Mouse (Mus musculus) lung, embryonic 16.5 days (tissue): ENCODE measurements around the gene Hexa. TPM values are rescaled to one million over a fixed set of nuclear protein-coding genes. Genes with fewer than 3 reads are reported as not detected.

Experiments
- ATAC-seq: fragments of 200-750 bp; cut with Nextera tagmentation; 2 replicates; pipeline ENCODE4 v1.8.0; 2017; ENCODE audit warnings: low read depth, mild to moderate bottlenecking, moderate library complexity
- H3K27ac ChIP-seq: fragments of 300-500 bp; sonication (generic); 2 replicates; pipeline ENCODE4 v1.5.1; 2014; ENCODE audit warnings: mild to moderate bottlenecking, control low read depth, low read length
- H3K27me3 ChIP-seq: fragments of 300-500 bp; sonication (generic); 2 replicates; pipeline ENCODE4 v1.6.1; 2014; ENCODE audit warnings: low read depth, low read length, mixed read lengths; ENCODE audit not compliant: control insufficient read depth, insufficient read depth
- H3K36me3 ChIP-seq: fragments of 300-500 bp; sonication (generic); 2 replicates; pipeline ENCODE4 v1.6.1; 2014; ENCODE audit warnings: low read length; ENCODE audit not compliant: control insufficient read depth, insufficient read depth
- H3K4me1 ChIP-seq: fragments of 300-500 bp; sonication (generic); replicated peaks from 2 replicates; pipeline ENCODE4 v1.6.1; 2014; ENCODE audit warnings: low read length, mixed read lengths; ENCODE audit not compliant: control insufficient read depth, insufficient read depth
- H3K4me2 ChIP-seq: fragments of 300-500 bp; sonication (generic); 2 replicates; pipeline ENCODE4 v1.6.1; 2014; ENCODE audit warnings: low read depth, low read length, control low read depth
- H3K4me3 ChIP-seq: fragments of 300-500 bp; sonication (generic); 2 replicates; pipeline ENCODE4 v1.5.1; 2014; ENCODE audit warnings: mild to moderate bottlenecking, low read length, control low read depth
- H3K9ac ChIP-seq: fragments of 300-500 bp; sonication (generic); 2 replicates; pipeline ENCODE4 v1.6.1; 2014; ENCODE audit warnings: low read length, control low read depth
- H3K9me3 ChIP-seq: fragments of 300-500 bp; sonication (generic); 2 replicates; pipeline ENCODE4 v1.6.1; 2016; ENCODE audit warnings: low read length; ENCODE audit not compliant: control insufficient read depth
- WGBS: fragments of 180-500 bp; shearing (Covaris S2); extraction: QIAGEN DNeasy Blood & Tissue Kit; methylation state at CpG from one replicate; pipeline ENCODE4 v1.1.7; 2014; 5-methylcytosine and 5-hydroxymethylcytosine counted together
- polyA plus RNA-seq: library from polyadenylated mRNA; unstranded; fragments of >200 nt; fragmentation: Nextera tagmentation; extraction: Ambion mirVana; gene quantifications from 2 replicates; pipeline ENCODE4 v1.2.1, GENCODE M21; 2015

The Hexa gene
- 69.3 and 72.7 TPM in 2 replicates for polyA plus RNA-seq

- WGBS = under 1% methylated on average over 55 of the region's 55 CpGs
- H3K27ac ChIP-seq = peak within 1 kb of the TSS; percentile 31; the same call in 1 of the 2 replicates
Observed at GRCm38 (mm10) chr9:59539441-59540137, at the start of gene Hexa, which contains the start of gene Tmem202. Hexa (plus strand) TSS chr9:59539540. Tmem202 (minus strand) TSS chr9:59539847.

GRCm38 (mm10) chr9:59508146-59508545 is 31.2 kb upstream of the Hexa start:
- WGBS = 41% methylated on average over 1 of the region's 1 CpGs
- H3K9ac ChIP-seq = no peak overlapping the region
- no peak overlapping the region for H3K4me3 ChIP-seq
- H3K4me2 ChIP-seq = no peak overlapping the region
- no peaks in the 10 kb centered on the region for H3K9me3 ChIP-seq
- H3K27me3 ChIP-seq = no peaks in the 10 kb centered on the region
- ATAC-seq = no peak
- H3K4me1 ChIP-seq = no peaks in the 10 kb centered on the region
- no peak overlapping the region for H3K27ac ChIP-seq
- no peaks in the 10 kb centered on the region for H3K36me3 ChIP-seq

More at GRCm38 (mm10) chr9:59539441-59540137, at the start of gene Hexa, which contains the start of gene Tmem202:
- ATAC-seq = peak; percentile 96
- Histone ChIP-seq H3K4me3 (peak within 1 kb of the TSS; percentile 80), H3K9ac (peak within 1 kb of the TSS; percentile 83), H3K27me3 (no peaks in the 10 kb centered on the region), H3K4me1 (peaks cover 17% of the 10 kb centered on the region), H3K9me3 (no peaks in the 10 kb centered on the region), H3K36me3 (no peaks in the 10 kb centered on the region), H3K4me2 (peak within 1 kb of the TSS; percentile 95)

GRCm38 (mm10) chr9:59512381-59512780 is 27.0 kb upstream of the Hexa start:
- no peaks in the 10 kb centered on the region for H3K27me3 ChIP-seq
- H3K9me3 ChIP-seq = no peaks in the 10 kb centered on the region
- H3K4me2 ChIP-seq = no peak overlapping the region
- H3K36me3 ChIP-seq = no peaks in the 10 kb centered on the region
- no peaks in the 10 kb centered on the region for H3K4me1 ChIP-seq
- no peak for ATAC-seq
- H3K4me3 ChIP-seq = no peak overlapping the region
- H3K27ac ChIP-seq = no peak overlapping the region
- H3K9ac ChIP-seq = no peak overlapping the region
- 29% methylated on average over 4 of the region's 4 CpGs for WGBS

- no peaks in the 10 kb centered on the region for H3K4me1 ChIP-seq
- H3K36me3 ChIP-seq = no peaks in the 10 kb centered on the region
- no peak overlapping the region for H3K27ac ChIP-seq
- H3K27me3 ChIP-seq = no peaks in the 10 kb centered on the region
- WGBS = 27% methylated on average over 3 of the region's 3 CpGs
- no peak overlapping the region for H3K9ac ChIP-seq
- H3K4me2 ChIP-seq = no peak overlapping the region
- H3K9me3 ChIP-seq = no peaks in the 10 kb centered on the region
- ATAC-seq = no peak
- no peak overlapping the region for H3K4me3 ChIP-seq
Observed at GRCm38 (mm10) chr9:59515069-59515468, 24.3 kb upstream of the Hexa start.

GRCm38 (mm10) chr9:59517127-59517526 is 22.2 kb upstream of the Hexa start:
- no peak for ATAC-seq
- H3K27ac ChIP-seq = no peak overlapping the region
- no peaks in the 10 kb centered on the region for H3K36me3 ChIP-seq
- H3K9me3 ChIP-seq = no peaks in the 10 kb centered on the region
- no peak overlapping the region for H3K4me2 ChIP-seq
- H3K4me1 ChIP-seq = no peaks in the 10 kb centered on the region
- 51% methylated on average over 7 of the region's 7 CpGs for WGBS
- no peaks in the 10 kb centered on the region for H3K27me3 ChIP-seq
- no peak overlapping the region for H3K9ac ChIP-seq
- no peak overlapping the region for H3K4me3 ChIP-seq

GRCm38 (mm10) chr9:59518976-59519375 is 20.4 kb upstream of the Hexa start:
- ATAC-seq = no peak
- no peaks in the 10 kb centered on the region for H3K27me3 ChIP-seq
- no peaks in the 10 kb centered on the region for H3K9me3 ChIP-seq
- no peak overlapping the region for H3K4me3 ChIP-seq
- no peak overlapping the region for H3K9ac ChIP-seq
- H3K4me2 ChIP-seq = no peak overlapping the region
- H3K27ac ChIP-seq = no peak overlapping the region
- 45% methylated on average over 5 of the region's 5 CpGs for WGBS
- H3K4me1 ChIP-seq = no peaks in the 10 kb centered on the region
- H3K36me3 ChIP-seq = no peaks in the 10 kb centered on the region

- no peaks in the 10 kb centered on the region for H3K4me1 ChIP-seq
- ATAC-seq = no peak
- H3K4me3 ChIP-seq = no peak overlapping the region
- H3K9me3 ChIP-seq = no peaks in the 10 kb centered on the region
- no peaks in the 10 kb centered on the region for H3K36me3 ChIP-seq
- no peak overlapping the region for H3K4me2 ChIP-seq
- H3K27me3 ChIP-seq = no peaks in the 10 kb centered on the region
- no peak overlapping the region for H3K9ac ChIP-seq
- no peak overlapping the region for H3K27ac ChIP-seq
- 73% methylated on average over 2 of the region's 2 CpGs for WGBS
Observed at GRCm38 (mm10) chr9:59519396-59519795, 19.9 kb upstream of the Hexa start.

GRCm38 (mm10) chr9:59522906-59523305 is 16.4 kb upstream of the Hexa start:
- Histone ChIP-seq H3K4me1 (no peaks in the 10 kb centered on the region), H3K4me3 (no peak overlapping the region), H3K36me3 (no peaks in the 10 kb centered on the region), H3K27ac (no peak overlapping the region), H3K27me3 (no peaks in the 10 kb centered on the region), H3K4me2 (no peak overlapping the region), H3K9ac (no peak overlapping the region), H3K9me3 (no peaks in the 10 kb centered on the region)
- 19% methylated on average over 4 of the region's 4 CpGs for WGBS
- 0 out of 2 replicates have a peak, but pooled peaks have one; percentile 23 for ATAC-seq

- Histone ChIP-seq H3K4me1 (no peaks in the 10 kb centered on the region), H3K27me3 (no peaks in the 10 kb centered on the region), H3K9me3 (no peaks in the 10 kb centered on the region), H3K4me2 (no peak overlapping the region), H3K9ac (no peak overlapping the region), H3K27ac (no peak overlapping the region), H3K36me3 (no peaks in the 10 kb centered on the region), H3K4me3 (no peak overlapping the region)
- WGBS = 73% methylated on average over 6 of the region's 6 CpGs
- ATAC-seq = no peak
Observed at GRCm38 (mm10) chr9:59526727-59527126, 12.6 kb upstream of the Hexa start.
